Mouse (Mus musculus): ENCODE measurements around the gene Emc3. TPM values are rescaled to one million over a fixed set of nuclear protein-coding genes. Genes with fewer than 3 reads are reported as not detected.

Emc3 gene
- total and polyA plus RNA-seq, 3 experiments, result 18.8 to 54.4 (median 34.8) TPM

DNA sequence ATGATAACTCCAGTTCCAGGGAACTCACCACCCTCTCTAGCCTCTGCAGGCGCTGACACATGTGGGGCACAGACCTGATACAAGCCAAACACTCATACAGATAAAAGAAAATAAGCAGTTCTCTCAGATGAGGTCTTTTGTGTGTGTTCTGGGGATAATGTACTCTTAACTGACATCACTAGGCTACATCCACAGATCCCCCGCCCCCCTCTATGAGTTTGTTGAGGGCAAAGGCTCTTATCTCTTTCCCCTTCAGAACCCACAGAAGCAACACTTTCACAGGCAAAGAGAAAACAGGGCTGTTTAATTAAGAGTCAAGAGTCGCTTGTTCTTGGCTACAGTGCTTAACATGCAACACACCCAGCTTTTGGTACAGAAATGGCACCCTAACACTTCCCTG lies 16.9 kb downstream of the Emc3 start:
- Histone ChIP-seq H3K36me3 (replicated peaks) (peaks cover 70% of the 10 kb centered on the region), H3K4me3 (ENCODE audit: low read depth, low read length) (no peak overlapping the region), H3K4me1 (ENCODE audit: insufficient read depth, low read depth, low read length) (no peaks in the 10 kb centered on the region), H3K9me3 (replicated peaks) (no peaks in the 10 kb centered on the region), H3K27me3 (ENCODE audit: insufficient read depth, low read length) (no peaks in the 10 kb centered on the region)
- TF ChIP-seq GATA1 (IDR thresholded peaks at IDR 0.05; ENCODE audit: borderline replicate concordance, low read length) (no peak), CTCF (IDR thresholded peaks at IDR 0.05; ENCODE audit: low read depth, low read length) (no peak), TAL1 (conservative IDR thresholded peaks at IDR 0.05; ENCODE audit: low read depth, low read length) (no peak), GATA2 (IDR thresholded peaks at IDR 0.05; ENCODE audit: borderline replicate concordance, low read depth, low read length) (no peak), POLR2AphosphoS5 (IDR thresholded peaks at IDR 0.05; ENCODE audit: insufficient replicate concordance, low read depth, low read length) (no peak)
- DNase-seq (ENCODE audit: low spot score) (no peak), ATAC-seq (ENCODE audit: extremely low read depth, insufficient number of reproducible peaks, low FRiP score, poor library complexity, severe bottlenecking) (no peak)

DNA sequence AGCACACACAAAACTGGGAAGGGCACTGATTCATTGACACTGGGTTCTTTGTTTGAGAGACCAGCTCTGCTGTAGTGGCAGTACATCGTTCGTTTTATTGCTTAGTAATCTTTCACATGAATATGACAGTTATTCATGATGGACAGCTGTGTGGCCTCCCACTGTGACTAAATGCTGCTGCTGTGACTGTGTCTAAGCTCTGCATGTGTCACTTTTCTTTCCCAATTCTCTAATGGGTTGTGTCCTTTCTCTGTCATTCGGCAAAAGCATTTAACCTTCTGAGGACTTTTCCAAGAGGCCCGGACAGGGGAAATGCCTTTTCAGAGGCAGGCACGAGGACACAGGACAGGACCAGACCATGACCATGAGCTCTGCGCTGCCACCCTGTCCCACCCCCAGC lies 17.5 kb downstream of the Emc3 start:
- H3K36me3 ChIP-seq (replicated peaks), result peaks cover 63% of the 10 kb centered on the region
- ATAC-seq (ENCODE audit: extremely low read depth, insufficient number of reproducible peaks, low FRiP score, poor library complexity, severe bottlenecking), result no peak

DNA sequence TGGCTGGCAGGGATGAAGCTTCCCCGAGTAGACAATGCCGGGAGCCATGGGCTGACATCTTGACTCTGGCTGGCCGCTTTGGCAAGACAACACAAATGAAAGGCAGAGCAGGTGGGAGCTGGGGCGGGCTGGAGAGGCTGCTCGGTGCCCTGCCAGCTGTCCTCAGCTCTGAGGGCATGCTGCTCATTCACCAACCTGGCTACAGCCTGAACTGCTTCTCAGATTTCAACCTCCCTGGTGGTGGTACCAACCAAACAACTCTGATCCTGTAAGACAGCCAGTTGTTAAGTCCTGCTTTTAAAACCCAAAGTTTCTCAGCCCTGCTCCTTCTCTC lies 22.5 kb downstream of the Emc3 start:
- no peak for DNase-seq (ENCODE audit: low spot score)
- H3K9me3 ChIP-seq (replicated peaks), result no peaks in the 10 kb centered on the region
- TF ChIP-seq POLR2AphosphoS5 (IDR thresholded peaks at IDR 0.05; ENCODE audit: insufficient replicate concordance, low read depth, low read length), result no peak
- TF ChIP-seq CTCF (IDR thresholded peaks at IDR 0.05; ENCODE audit: low read depth, low read length), result no peak
- no peaks in the 10 kb centered on the region for H3K4me1 ChIP-seq (ENCODE audit: insufficient read depth, low read depth, low read length)
- no peak for ATAC-seq (ENCODE audit: extremely low read depth, insufficient number of reproducible peaks, low FRiP score, poor library complexity, severe bottlenecking)
- H3K27me3 ChIP-seq (ENCODE audit: insufficient read depth, low read length), result peaks cover 34% of the 10 kb centered on the region
- H3K36me3 ChIP-seq (replicated peaks), result peaks cover 13% of the 10 kb centered on the region
- H3K4me3 ChIP-seq (ENCODE audit: low read depth, low read length), result no peak overlapping the region

More for the DNA sequence above, 17.5 kb downstream of the Emc3 start:
- Histone ChIP-seq H3K4me3 (ENCODE audit: low read depth, low read length) (no peak overlapping the region), H3K27me3 (ENCODE audit: insufficient read depth, low read length) (peaks cover 2% of the 10 kb centered on the region; the same call in 1 of the 2 replicates), H3K9me3 (replicated peaks) (no peaks in the 10 kb centered on the region), H3K4me1 (ENCODE audit: insufficient read depth, low read depth, low read length) (no peaks in the 10 kb centered on the region)
- TF ChIP-seq TAL1 (conservative IDR thresholded peaks at IDR 0.05; ENCODE audit: low read depth, low read length) (no peak), POLR2AphosphoS5 (IDR thresholded peaks at IDR 0.05; ENCODE audit: insufficient replicate concordance, low read depth, low read length) (no peak), CTCF (IDR thresholded peaks at IDR 0.05; ENCODE audit: low read depth, low read length) (no peak), GATA1 (IDR thresholded peaks at IDR 0.05; ENCODE audit: borderline replicate concordance, low read length) (no peak)
- no peak for DNase-seq (ENCODE audit: low spot score)

DNA sequence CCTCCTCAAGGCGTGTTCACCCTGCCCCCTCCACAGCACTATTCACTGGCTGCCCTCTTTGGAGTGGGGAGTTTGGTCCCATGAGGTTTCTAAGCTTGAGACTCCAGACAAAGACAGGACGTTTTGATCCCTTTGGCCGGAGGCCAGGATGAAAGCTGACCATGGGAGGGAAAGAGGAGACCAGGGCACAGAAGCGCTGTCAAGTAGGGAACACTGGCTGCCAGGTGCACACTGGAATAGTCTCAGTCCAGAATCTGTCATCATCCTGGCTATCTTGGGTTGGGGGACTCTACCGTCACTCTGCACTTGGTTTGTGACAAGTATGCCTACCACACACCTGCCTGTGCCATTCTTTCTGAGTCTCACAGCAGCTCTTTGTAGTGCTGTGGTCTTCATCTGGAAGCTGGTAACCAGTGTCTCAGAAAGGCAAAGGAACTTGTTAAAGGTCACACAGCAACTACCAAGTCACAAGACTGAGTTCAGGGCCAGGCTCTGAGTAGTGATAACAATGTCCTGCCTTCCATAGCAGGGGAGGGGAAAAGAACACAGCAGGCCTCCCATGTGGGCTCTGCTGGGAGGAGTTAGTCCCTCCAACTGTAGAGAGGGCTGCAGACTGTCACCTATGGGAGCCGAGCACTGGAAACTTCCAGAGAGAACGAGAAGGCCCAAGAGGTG lies 23.0 kb downstream of the Emc3 start:
- Histone ChIP-seq H3K9me3 (replicated peaks) (no peaks in the 10 kb centered on the region), H3K4me3 (ENCODE audit: low read depth, low read length) (no peak overlapping the region), H3K36me3 (replicated peaks) (peaks cover 8% of the 10 kb centered on the region), H3K4me1 (ENCODE audit: insufficient read depth, low read depth, low read length) (no peaks in the 10 kb centered on the region), H3K27me3 (ENCODE audit: insufficient read depth, low read length) (peaks cover 37% of the 10 kb centered on the region)
- DNase-seq (ENCODE audit: low spot score) (no peak), ATAC-seq (ENCODE audit: extremely low read depth, insufficient number of reproducible peaks, low FRiP score, poor library complexity, severe bottlenecking) (no peak)
- TF ChIP-seq GATA1 (IDR thresholded peaks at IDR 0.05; ENCODE audit: borderline replicate concordance, low read length) (no peak), TAL1 (conservative IDR thresholded peaks at IDR 0.05; ENCODE audit: low read depth, low read length) (no peak)

DNA sequence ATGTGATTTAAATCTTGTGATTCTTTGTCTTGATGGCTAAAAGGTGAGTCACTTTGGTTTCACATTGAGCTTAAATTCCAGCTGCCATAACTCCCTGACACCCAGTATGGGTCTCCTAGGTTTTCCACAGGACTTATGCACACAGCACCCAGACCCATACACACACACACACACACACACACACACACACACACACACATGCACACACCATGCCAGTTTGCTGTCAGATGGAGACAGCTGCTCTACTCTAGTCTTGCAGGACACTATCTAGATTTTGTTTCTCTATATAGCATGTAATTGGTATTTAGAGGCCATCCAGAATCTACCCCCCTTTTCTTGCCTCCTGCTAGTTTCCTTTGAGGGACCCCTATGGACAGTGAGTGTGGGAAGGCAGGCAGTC lies 24.3 kb downstream of the Emc3 start:
- Histone ChIP-seq H3K27me3 (ENCODE audit: insufficient read depth, low read length) (peaks cover 44% of the 10 kb centered on the region), H3K9me3 (replicated peaks) (no peaks in the 10 kb centered on the region), H3K4me3 (ENCODE audit: low read depth, low read length) (no peak overlapping the region), H3K36me3 (replicated peaks) (no peaks in the 10 kb centered on the region), H3K4me1 (ENCODE audit: insufficient read depth, low read depth, low read length) (no peaks in the 10 kb centered on the region)
- TF ChIP-seq GATA2 (IDR thresholded peaks at IDR 0.05; ENCODE audit: borderline replicate concordance, low read depth, low read length), result no peak
- no peak for TF ChIP-seq POLR2AphosphoS5 (IDR thresholded peaks at IDR 0.05; ENCODE audit: insufficient replicate concordance, low read depth, low read length)
- TF ChIP-seq GATA1 (IDR thresholded peaks at IDR 0.05; ENCODE audit: borderline replicate concordance, low read length), result no peak
- TF ChIP-seq TAL1 (conservative IDR thresholded peaks at IDR 0.05; ENCODE audit: low read depth, low read length), result no peak
- no peak for TF ChIP-seq CTCF (IDR thresholded peaks at IDR 0.05; ENCODE audit: low read depth, low read length)
- ATAC-seq (ENCODE audit: extremely low read depth, insufficient number of reproducible peaks, low FRiP score, poor library complexity, severe bottlenecking), result no peak
- DNase-seq (ENCODE audit: low spot score), result no peak

DNA sequence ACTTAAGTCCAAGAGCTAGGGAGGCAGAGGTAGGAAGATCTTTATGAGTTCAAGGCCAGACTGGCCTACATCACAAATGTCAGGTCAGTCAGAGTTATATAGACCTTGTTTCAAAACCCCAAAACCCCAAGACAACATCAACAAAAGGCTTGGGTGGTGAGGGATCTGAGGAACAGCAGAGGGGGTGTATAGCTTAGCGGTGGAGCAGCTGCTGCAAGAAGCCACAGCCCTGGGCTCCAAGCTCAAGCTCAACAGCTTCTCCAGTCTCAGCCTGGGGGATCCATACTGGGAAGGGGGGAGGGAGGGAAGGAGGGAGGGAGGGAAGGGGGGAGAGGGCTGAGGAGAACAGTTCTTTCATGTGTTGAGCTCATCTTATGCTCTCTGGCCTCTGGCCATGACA lies 25.8 kb downstream of the Emc3 start:
- Histone ChIP-seq H3K27me3 (ENCODE audit: insufficient read depth, low read length) (peaks cover 57% of the 10 kb centered on the region), H3K9me3 (replicated peaks) (no peaks in the 10 kb centered on the region), H3K36me3 (replicated peaks) (no peaks in the 10 kb centered on the region), H3K4me3 (ENCODE audit: low read depth, low read length) (no peak overlapping the region), H3K4me1 (ENCODE audit: insufficient read depth, low read depth, low read length) (peaks cover 3% of the 10 kb centered on the region; the same call in 1 of the 2 replicates)
- DNase-seq (ENCODE audit: low spot score) (no peak), ATAC-seq (ENCODE audit: extremely low read depth, insufficient number of reproducible peaks, low FRiP score, poor library complexity, severe bottlenecking) (no peak)
- TF ChIP-seq GATA1 (IDR thresholded peaks at IDR 0.05; ENCODE audit: borderline replicate concordance, low read length) (no peak), POLR2AphosphoS5 (IDR thresholded peaks at IDR 0.05; ENCODE audit: insufficient replicate concordance, low read depth, low read length) (no peak), GATA2 (IDR thresholded peaks at IDR 0.05; ENCODE audit: borderline replicate concordance, low read depth, low read length) (no peak), TAL1 (conservative IDR thresholded peaks at IDR 0.05; ENCODE audit: low read depth, low read length) (no peak), CTCF (IDR thresholded peaks at IDR 0.05; ENCODE audit: low read depth, low read length) (no peak)

DNA sequence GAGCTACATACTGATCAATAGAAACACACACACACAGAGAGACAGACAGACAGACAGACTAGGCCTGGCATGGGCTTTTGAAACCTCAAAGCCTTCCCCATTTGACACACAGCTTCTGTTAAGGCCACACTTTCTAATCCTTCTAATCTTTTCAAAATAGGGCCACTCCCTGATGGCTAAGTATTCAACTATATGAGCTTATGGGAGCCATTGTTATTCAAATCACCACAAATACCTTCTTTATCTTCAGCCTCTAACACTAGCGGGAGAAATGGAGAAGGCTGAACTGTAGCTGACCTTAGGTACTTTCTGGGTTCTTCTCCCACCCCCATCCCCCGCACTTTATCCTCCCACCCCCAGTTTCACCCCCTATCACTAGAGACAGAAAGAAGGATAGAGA lies 28.7 kb downstream of the Emc3 start:
- TF ChIP-seq GATA1 (IDR thresholded peaks at IDR 0.05; ENCODE audit: borderline replicate concordance, low read length) (no peak), POLR2AphosphoS5 (IDR thresholded peaks at IDR 0.05; ENCODE audit: insufficient replicate concordance, low read depth, low read length) (no peak), TAL1 (conservative IDR thresholded peaks at IDR 0.05; ENCODE audit: low read depth, low read length) (no peak), CTCF (IDR thresholded peaks at IDR 0.05; ENCODE audit: low read depth, low read length) (no peak), GATA2 (IDR thresholded peaks at IDR 0.05; ENCODE audit: borderline replicate concordance, low read depth, low read length) (no peak)
- H3K4me3 ChIP-seq (ENCODE audit: low read depth, low read length), result no peak overlapping the region
- no peak for ATAC-seq (ENCODE audit: extremely low read depth, insufficient number of reproducible peaks, low FRiP score, poor library complexity, severe bottlenecking)

More for the DNA sequence above, 28.7 kb downstream of the Emc3 start:
- Histone ChIP-seq H3K36me3 (replicated peaks) (no peaks in the 10 kb centered on the region), H3K9me3 (replicated peaks) (no peaks in the 10 kb centered on the region), H3K27me3 (ENCODE audit: insufficient read depth, low read length) (peaks cover 64% of the 10 kb centered on the region), H3K4me1 (ENCODE audit: insufficient read depth, low read depth, low read length) (peaks cover 7% of the 10 kb centered on the region)
- DNase-seq (ENCODE audit: low spot score), result no peak
